ENCODE assay signal across 7 mouse cellular contexts in genomic region chr5:104021597-104022378, GRCm38 (mm10). TPM values are rescaled to one million over a fixed set of nuclear protein-coding genes. Genes with fewer than 3 reads are reported as not detected.
DNase-seq lines count a peak whose midpoint lies in the region; ATAC-seq lines count a peak whose summit lies in the region.

Gene Hsd17b11, minus strand, starts transcription at chr5:104021919.

- peak within 1 kb of the TSS; percentile 68 for H3K27ac ChIP-seq in embryonic facial prominence, embryonic 12.5 days
- peak within 1 kb of the TSS; percentile 89 for H3K27ac ChIP-seq in limb, embryonic 10.5 days
- no peak within 1 kb of the TSS for H3K27ac ChIP-seq in midbrain, embryonic 12.5 days (replicated peaks)

- 1% methylated on average over 31 of the region's 31 CpGs for WGBS in embryonic facial prominence, embryonic 12.5 days
- 1% methylated on average over 31 of the region's 31 CpGs for WGBS in limb, embryonic 10.5 days
- WGBS in midbrain, embryonic 12.5 days: 1% methylated on average over 31 of the region's 31 CpGs

- H3K9ac ChIP-seq in embryonic facial prominence, embryonic 12.5 days: peak within 1 kb of the TSS; percentile 60
- peak within 1 kb of the TSS; percentile 59 for H3K9ac ChIP-seq in midbrain, embryonic 12.5 days (replicated peaks)

- H3K4me1 ChIP-seq in embryonic facial prominence, embryonic 12.5 days: 0 out of 2 replicates have a peak, but pooled peaks cover 19% of the 10 kb centered on the region
- peaks cover 27% of the 10 kb centered on the region for H3K4me1 ChIP-seq in limb, embryonic 10.5 days
- peaks cover 8% of the 10 kb centered on the region; the same call in 1 of the 2 replicates for H3K4me1 ChIP-seq in midbrain, embryonic 12.5 days

- peaks cover 3% of the 10 kb centered on the region; the same call in 1 of the 2 replicates for H3K36me3 ChIP-seq in embryonic facial prominence, embryonic 12.5 days
- peaks cover 14% of the 10 kb centered on the region for H3K36me3 ChIP-seq in limb, embryonic 10.5 days
- no peaks in the 10 kb centered on the region for H3K36me3 ChIP-seq in midbrain, embryonic 12.5 days

- peak; percentile 69; the same call in 1 of the 2 replicates for ATAC-seq in embryonic facial prominence, embryonic 12.5 days (ENCODE audit: insufficient number of reproducible peaks, insufficient read depth, low FRiP score, low TSS enrichment)
- peak; percentile 73 for ATAC-seq in midbrain, embryonic 12.5 days (ENCODE audit: low FRiP score, low read depth)

- peak; percentile 93 for DNase-seq in adrenal gland, postnatal 14 days
- DNase-seq in heart, adult 11 months: peak; percentile 100
- peak; percentile 86 for DNase-seq in kidney, adult 18-20 months
- DNase-seq in limb, embryonic 10.5 days (ENCODE audit: low spot score): peak; percentile 81
- DNase-seq in spleen, adult 12 weeks (ENCODE audit: low spot score): peak; percentile 35

- peak within 1 kb of the TSS; percentile 47 for H3K4me3 ChIP-seq in embryonic facial prominence, embryonic 12.5 days
- peak within 1 kb of the TSS; percentile 62 for H3K4me3 ChIP-seq in limb, embryonic 10.5 days
- peak within 1 kb of the TSS; percentile 47 for H3K4me3 ChIP-seq in midbrain, embryonic 12.5 days

- no peaks in the 10 kb centered on the region for H3K9me3 ChIP-seq in embryonic facial prominence, embryonic 12.5 days
- H3K9me3 ChIP-seq in limb, embryonic 10.5 days (replicated peaks): no peaks in the 10 kb centered on the region
- H3K9me3 ChIP-seq in midbrain, embryonic 12.5 days: no peaks in the 10 kb centered on the region

- peak within 1 kb of the TSS; percentile 76 for H3K4me2 ChIP-seq in embryonic facial prominence, embryonic 12.5 days (replicated peaks)
- peak within 1 kb of the TSS; percentile 86 for H3K4me2 ChIP-seq in midbrain, embryonic 12.5 days (replicated peaks)

- peaks cover 7% of the 10 kb centered on the region; the same call in 1 of the 2 replicates for H3K27me3 ChIP-seq in embryonic facial prominence, embryonic 12.5 days
- H3K27me3 ChIP-seq in limb, embryonic 10.5 days (ENCODE audit: low read depth, poor library complexity, severe bottlenecking): peaks cover 14% of the 10 kb centered on the region
- H3K27me3 ChIP-seq in midbrain, embryonic 12.5 days: peaks cover 13% of the 10 kb centered on the region

RNA-seq across cellular contexts. Expression of gene Hsd17b11, which starts in this region (rescaled TPM):
- 51.0 and 60.5 TPM in 2 replicates for total RNA-seq in adrenal gland, postnatal 14 days (2021)
- 2.2 and 3.7 TPM in 2 replicates for polyA plus RNA-seq in embryonic facial prominence, embryonic 12.5 days (2016; fragmentation: Nextera tagmentation; extraction: Ambion mirVana)
- polyA plus RNA-seq in limb, embryonic 10.5 days (2016; fragmentation: Nextera tagmentation; extraction: Ambion mirVana): 1.9 and 2.4 TPM in 2 replicates
- 1.3 TPM in 2 replicates for polyA plus RNA-seq in midbrain, embryonic 12.5 days (2016; fragmentation: Nextera tagmentation; extraction: Ambion mirVana)

Comparison
In these comparisons a context has a peak if more than half of its experiments do, and no peak if none do; other contexts are left out.
1. DNase-seq: peak in every context shown above with its lines; median percentile 100 in heart, adult 11 months; 93 in adrenal gland, postnatal 14 days; 86 in kidney, adult 18-20 months; 81 in limb, embryonic 10.5 days; 35 in spleen, adult 12 weeks.